Mouse (Mus musculus) kidney, adult 2 months (tissue): ENCODE data around the gene Snx29. TPM values are rescaled to one million over a fixed set of nuclear protein-coding genes. Genes with fewer than 3 reads are reported as not detected.

ENCODE experiments used
- DNase-seq: peaks from one replicate; pipeline ENCODE4 v3.0.0; 2021
- H3K27ac ChIP-seq: fragments of 200-500 bp; 2 replicates; pipeline ENCODE4 v1.5.1; 2012; ENCODE audit warnings: low read depth, low read length, control low read depth, inconsistent platforms; ENCODE audit not compliant: insufficient read depth
- H3K27me3 ChIP-seq: fragments of 200-500 bp; replicated peaks from 2 replicates; pipeline ENCODE4 v1.6.1; 2012; ENCODE audit warnings: mild to moderate bottlenecking, moderate library complexity, low read length, inconsistent platforms; ENCODE audit not compliant: control insufficient read depth, insufficient read depth
- H3K36me3 ChIP-seq: fragments of 200-500 bp; 2 replicates; pipeline ENCODE4 v1.6.1; 2012; ENCODE audit warnings: mild to moderate bottlenecking, moderate library complexity, low read length, inconsistent platforms; ENCODE audit not compliant: control insufficient read depth, insufficient read depth
- H3K4me1 ChIP-seq: fragments of 200-500 bp; 2 replicates; pipeline ENCODE4 v1.6.1; 2011; ENCODE audit warnings: low read length; ENCODE audit not compliant: control insufficient read depth, insufficient read depth
- H3K4me3 ChIP-seq: fragments of 200-500 bp; 2 replicates; pipeline ENCODE4 v1.5.1; 2011; ENCODE audit warnings: mild to moderate bottlenecking, low read depth, low read length, control low read depth; ENCODE audit not compliant: insufficient read depth
- CTCF ChIP-seq: fragments of 200-500 bp; conservative IDR thresholded peaks from 2 replicates; pipeline ENCODE4 v1.5.1; 2011; ENCODE audit warnings: low read depth, mild to moderate bottlenecking, control low read depth, low read length, moderate library complexity, mixed read lengths; ENCODE audit not compliant: insufficient read depth, insufficient read length
- POLR2A ChIP-seq: fragments of 200-500 bp; IDR thresholded peaks from one replicate; pipeline ENCODE4 v1.6.1; 2011; ENCODE audit warnings: low read depth, low read length, control low read depth
- WGBS: fragments of 180-500 bp; shearing (Covaris S2); methylation state at CpG from one replicate; pipeline ENCODE4 v1.1.7; 2018; 5-methylcytosine and 5-hydroxymethylcytosine counted together
- polyA plus RNA-seq: library from polyadenylated mRNA; depleted of rRNA; stranded (reverse); fragments of >200 nt; gene quantifications from 2 replicates; pipeline ENCODE4 v1.2.3, GENCODE M21; 2012

Snx29 gene
- polyA plus RNA-seq, 1 experiment: 64.8 TPM

GRCm38 (mm10) chr16:11479605-11480004, 156.9 kb downstream of the Snx29 start:
- Histone ChIP-seq H3K4me1 (peaks cover 18% of the 10 kb centered on the region), H3K4me3 (no peak overlapping the region), H3K27ac (peak overlapping the region; percentile 6; the same call in 1 of the 2 replicates), H3K36me3 (no peaks in the 10 kb centered on the region; the same call in 1 of the 2 replicates), H3K27me3 (no peaks in the 10 kb centered on the region)
- no peak for DNase-seq
- WGBS: 61% methylated on average over 4 of the region's 4 CpGs
- TF ChIP-seq POLR2A: no peak
- TF ChIP-seq CTCF: no peak

DNA sequence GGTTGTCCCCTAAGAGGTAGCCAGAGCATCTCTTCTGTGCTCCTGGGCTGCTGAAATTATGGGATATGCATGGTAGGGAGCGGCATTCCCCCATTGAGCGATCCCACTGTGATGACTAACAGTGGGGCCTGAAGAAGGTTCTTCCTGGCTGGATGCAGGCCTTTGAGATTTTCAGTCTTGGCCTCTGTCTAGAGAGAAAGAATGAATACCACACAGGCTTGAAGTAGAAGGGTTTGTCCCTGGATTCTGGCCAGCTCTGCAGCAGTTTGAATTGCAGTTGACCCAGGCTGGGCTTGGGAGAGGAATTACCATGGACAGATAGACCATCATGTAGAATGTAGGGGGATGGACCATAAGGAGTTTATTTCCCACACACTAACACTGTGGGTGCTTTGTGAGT, 159.5 kb downstream of the Snx29 start:
- Histone ChIP-seq H3K4me1 (no peaks in the 10 kb centered on the region; the same call in 1 of the 2 replicates), H3K27ac (no peak overlapping the region), H3K27me3 (no peaks in the 10 kb centered on the region), H3K36me3 (no peaks in the 10 kb centered on the region; the same call in 1 of the 2 replicates), H3K4me3 (no peak overlapping the region)
- DNase-seq: no peak
- 93% methylated on average over 2 of the region's 2 CpGs for WGBS
- no peak for TF ChIP-seq CTCF
- no peak for TF ChIP-seq POLR2A

- peaks cover 39% of the 10 kb centered on the region; the same call in 1 of the 2 replicates for H3K4me1 ChIP-seq
- H3K27ac ChIP-seq: no peak overlapping the region
- no peak for DNase-seq
- no peak for TF ChIP-seq CTCF
- TF ChIP-seq POLR2A: no peak
- H3K36me3 ChIP-seq: no peaks in the 10 kb centered on the region; the same call in 1 of the 2 replicates
- H3K4me3 ChIP-seq: no peak overlapping the region
- WGBS: 39% methylated on average over 7 of the region's 7 CpGs
- no peaks in the 10 kb centered on the region for H3K27me3 ChIP-seq
Measured at GRCm38 (mm10) chr16:11494895-11495294, 172.2 kb downstream of the Snx29 start.

- H3K4me3 ChIP-seq: no peak overlapping the region
- H3K4me1 ChIP-seq: peaks cover 47% of the 10 kb centered on the region; the same call in 1 of the 2 replicates
- no peaks in the 10 kb centered on the region for H3K27me3 ChIP-seq
- no peak overlapping the region for H3K27ac ChIP-seq
- H3K36me3 ChIP-seq: no peaks in the 10 kb centered on the region
- DNase-seq: no peak
- TF ChIP-seq CTCF: no peak
- no peak for TF ChIP-seq POLR2A
- 75% methylated on average over 10 of the region's 10 CpGs for WGBS
Measured at GRCm38 (mm10) chr16:11495923-11496616, 173.4 kb downstream of the Snx29 start.

DNA sequence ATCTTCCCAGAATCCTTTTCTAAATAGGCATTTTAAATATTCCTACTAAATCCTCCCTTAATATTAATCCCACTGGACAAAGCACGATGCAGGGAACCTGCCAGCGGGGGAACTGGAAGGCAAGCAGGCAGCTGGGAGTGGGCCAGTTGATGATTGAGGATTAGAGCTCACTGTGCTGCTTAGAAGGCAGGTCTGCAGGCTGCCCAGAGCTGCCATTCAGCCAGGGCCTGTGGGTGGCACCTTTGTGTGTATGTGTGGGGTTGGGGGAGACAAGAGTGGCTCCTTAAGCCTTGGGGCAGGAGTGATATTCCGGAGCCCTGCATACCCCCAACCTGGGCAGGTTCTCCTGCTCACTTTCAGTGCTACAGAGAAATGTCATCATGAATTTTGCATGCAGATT, 174.0 kb downstream of the Snx29 start:
- H3K4me1 ChIP-seq: peaks cover 48% of the 10 kb centered on the region; the same call in 1 of the 2 replicates
- H3K36me3 ChIP-seq: no peaks in the 10 kb centered on the region; the same call in 1 of the 2 replicates
- TF ChIP-seq POLR2A: no peak
- no peak for TF ChIP-seq CTCF
- no peak for DNase-seq
- no peaks in the 10 kb centered on the region for H3K27me3 ChIP-seq
- 84% methylated on average over 3 of the region's 3 CpGs for WGBS
- no peak overlapping the region for H3K4me3 ChIP-seq
- H3K27ac ChIP-seq: no peak overlapping the region

GRCm38 (mm10) chr16:11500061-11500460, 177.4 kb downstream of the Snx29 start:
- H3K27me3 ChIP-seq: no peaks in the 10 kb centered on the region
- H3K27ac ChIP-seq: peak overlapping the region; percentile 39; the same call in 1 of the 2 replicates
- no peak overlapping the region for H3K4me3 ChIP-seq
- TF ChIP-seq CTCF: no peak
- no peak for TF ChIP-seq POLR2A
- H3K36me3 ChIP-seq: peaks cover 2% of the 10 kb centered on the region; the same call in 1 of the 2 replicates
- DNase-seq: no peak
- 71% methylated on average over 4 of the region's 4 CpGs for WGBS
- peaks cover 56% of the 10 kb centered on the region for H3K4me1 ChIP-seq

GRCm38 (mm10) chr16:11501138-11501537, 178.4 kb downstream of the Snx29 start:
- peaks cover 66% of the 10 kb centered on the region for H3K4me1 ChIP-seq
- WGBS: 58% methylated on average over 3 of the region's 3 CpGs
- no peak overlapping the region for H3K4me3 ChIP-seq
- no peaks in the 10 kb centered on the region for H3K27me3 ChIP-seq
- no peak for DNase-seq
- TF ChIP-seq POLR2A (no peak), CTCF (no peak)
- peaks cover 2% of the 10 kb centered on the region; the same call in 1 of the 2 replicates for H3K36me3 ChIP-seq
- H3K27ac ChIP-seq: peak overlapping the region; percentile 27
